Mouse (Mus musculus) splenic B cell, adult 2 months (primary cell): Measurements from ENCODE around the gene 4933411K16Rik.

ENCODE experiments used
- DNase-seq: peaks from one replicate; pipeline ENCODE4 v3.0.0-alpha.2; 2011; ENCODE audit warnings: low read depth, low spot score
- H3K27me3 ChIP-seq: 2 replicates; pipeline ENCODE4 v1.6.1; 2012; ENCODE audit warnings: mild to moderate bottlenecking, low read length, moderate library complexity, mixed read lengths; ENCODE audit not compliant: control insufficient read depth, poor library complexity, insufficient read depth, severe bottlenecking
- H3K36me3 ChIP-seq: 2 replicates; pipeline ENCODE4 v1.6.1; 2012; ENCODE audit warnings: mild to moderate bottlenecking, low read length, moderate library complexity, mixed read lengths; ENCODE audit not compliant: control insufficient read depth, poor library complexity, insufficient read depth, severe bottlenecking

The 4933411K16Rik gene

GRCm38 (mm10) chr19:42051948-42052347 is at the start of gene 4933411K16Rik:
Gene 4933411K16Rik (plus strand): TSS chr19:42052248.
- no peaks in the 10 kb centered on the region; the same call in 1 of the 2 replicates for H3K27me3 ChIP-seq
- no peak for DNase-seq
- no peaks in the 10 kb centered on the region for H3K36me3 ChIP-seq

- DNase-seq, result no peak
- Histone ChIP-seq H3K27me3 (no peaks in the 10 kb centered on the region), H3K36me3 (no peaks in the 10 kb centered on the region)
Measured at GRCm38 (mm10) chr19:42004258-42004657, 47.8 kb upstream of the 4933411K16Rik start.

DNA sequence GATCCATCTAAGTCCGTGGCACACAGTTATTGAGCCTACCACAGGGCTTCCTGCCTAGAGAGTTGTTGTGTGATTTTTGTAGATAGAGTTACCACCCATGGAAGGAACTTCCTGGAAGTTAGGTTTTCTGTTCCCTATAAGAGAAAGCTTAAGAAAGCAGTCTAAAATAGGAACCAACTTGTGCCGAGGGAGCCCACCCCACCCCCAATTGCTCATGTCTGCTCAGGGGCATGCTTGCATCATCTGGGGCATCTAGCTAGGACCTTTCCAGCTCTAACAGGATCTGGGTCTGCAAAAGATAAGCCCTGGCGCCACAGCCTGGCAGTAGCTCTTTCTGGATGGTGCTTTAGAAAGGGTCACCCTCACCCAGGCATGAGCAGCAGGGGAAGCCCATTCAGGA is 46.4 kb upstream of the 4933411K16Rik start:
- H3K36me3 ChIP-seq, result no peaks in the 10 kb centered on the region
- DNase-seq, result peak; percentile 11
- H3K27me3 ChIP-seq, result no peaks in the 10 kb centered on the region

- Histone ChIP-seq H3K36me3 (no peaks in the 10 kb centered on the region), H3K27me3 (no peaks in the 10 kb centered on the region)
- DNase-seq, result no peak
Measured at GRCm38 (mm10) chr19:42006568-42006967, 45.5 kb upstream of the 4933411K16Rik start.

- H3K27me3 ChIP-seq, result no peaks in the 10 kb centered on the region
- H3K36me3 ChIP-seq, result no peaks in the 10 kb centered on the region
- DNase-seq, result no peak
Measured at GRCm38 (mm10) chr19:42008586-42008985, 43.5 kb upstream of the 4933411K16Rik start.

DNA sequence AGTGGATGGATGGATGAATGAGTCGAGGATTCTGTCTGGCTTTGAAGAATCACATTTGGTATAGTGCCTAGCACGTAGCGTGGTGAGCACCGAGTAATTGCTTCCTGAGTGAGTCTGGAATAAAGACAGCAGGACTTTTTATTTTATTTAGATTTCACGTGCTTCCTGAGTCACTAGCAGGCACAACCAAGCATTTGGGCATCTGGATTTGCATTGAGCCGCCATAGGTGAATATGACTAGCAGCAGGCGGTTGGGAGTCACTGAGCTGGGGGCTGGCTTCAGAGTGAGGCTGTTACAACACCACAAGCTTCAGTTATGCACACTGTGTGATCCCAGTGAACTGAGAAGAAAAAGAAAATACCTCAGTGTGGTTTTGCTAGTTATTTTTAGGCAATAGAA is 43.0 kb upstream of the 4933411K16Rik start:
- Histone ChIP-seq H3K36me3 (no peaks in the 10 kb centered on the region), H3K27me3 (no peaks in the 10 kb centered on the region)
- DNase-seq, result no peak

- Histone ChIP-seq H3K36me3 (no peaks in the 10 kb centered on the region), H3K27me3 (no peaks in the 10 kb centered on the region)
- DNase-seq, result no peak
Measured at GRCm38 (mm10) chr19:42010436-42010835, 41.6 kb upstream of the 4933411K16Rik start.

GRCm38 (mm10) chr19:42011123-42011522 is 40.9 kb upstream of the 4933411K16Rik start:
- H3K36me3 ChIP-seq, result no peaks in the 10 kb centered on the region
- DNase-seq, result no peak

DNA sequence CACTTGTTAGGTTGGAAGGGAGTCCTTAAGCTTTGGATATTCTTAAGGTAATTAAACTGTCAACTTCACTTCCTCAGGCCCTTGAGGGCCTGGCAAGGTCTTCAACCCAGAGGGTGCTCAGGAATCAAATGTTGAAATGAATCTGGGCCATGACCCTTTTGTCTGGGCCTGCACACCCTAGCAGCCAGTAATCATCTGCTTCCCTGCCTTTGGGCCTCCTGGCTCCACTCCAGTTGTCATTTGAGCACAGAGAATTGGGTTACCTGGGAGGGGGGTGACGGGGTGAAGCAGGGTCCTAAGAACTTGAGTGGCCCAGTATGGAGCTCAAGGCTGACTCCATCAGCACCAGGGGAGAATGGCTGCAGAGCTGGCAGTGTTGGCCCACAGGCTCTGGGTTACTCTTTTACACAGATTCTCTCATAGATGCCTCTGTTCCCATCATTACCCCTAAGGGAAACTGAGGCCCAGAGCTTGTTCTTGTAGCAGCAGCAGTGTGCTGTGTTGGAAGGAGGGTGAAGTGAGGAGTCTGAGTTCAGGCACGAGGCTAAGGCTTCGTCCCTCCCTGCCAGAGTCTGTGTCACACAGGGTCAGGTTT is 37.7 kb upstream of the 4933411K16Rik start:
- no peak for DNase-seq
- Histone ChIP-seq H3K27me3 (no peaks in the 10 kb centered on the region), H3K36me3 (no peaks in the 10 kb centered on the region)

More at GRCm38 (mm10) chr19:42011123-42011522, 40.9 kb upstream of the 4933411K16Rik start:
- H3K27me3 ChIP-seq, result no peaks in the 10 kb centered on the region

GRCm38 (mm10) chr19:42015001-42015400 is 37.0 kb upstream of the 4933411K16Rik start:
- DNase-seq, result no peak
- Histone ChIP-seq H3K36me3 (no peaks in the 10 kb centered on the region), H3K27me3 (no peaks in the 10 kb centered on the region)

GRCm38 (mm10) chr19:42016251-42016650 is 35.8 kb upstream of the 4933411K16Rik start:
- Histone ChIP-seq H3K27me3 (no peaks in the 10 kb centered on the region), H3K36me3 (no peaks in the 10 kb centered on the region)
- no peak for DNase-seq

DNA sequence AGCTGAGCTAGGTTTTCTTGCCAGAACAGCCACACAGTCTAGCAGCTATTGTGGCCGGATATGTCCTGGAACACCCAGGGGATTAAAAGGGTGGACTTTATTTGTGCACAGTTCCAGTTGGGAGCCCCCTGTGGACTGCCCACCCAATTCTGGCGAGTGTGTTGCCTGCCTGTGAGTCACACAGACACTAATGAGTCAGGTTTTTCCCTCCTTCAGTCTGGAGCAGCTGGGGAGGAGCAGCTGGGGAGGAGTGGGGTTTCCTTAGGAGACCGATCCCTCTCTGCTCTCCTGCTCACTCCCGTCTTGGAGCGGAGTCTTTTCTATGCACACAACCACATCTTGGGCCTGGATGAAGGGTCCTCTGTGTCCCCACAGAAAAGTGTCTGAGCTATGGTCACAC is 35.2 kb upstream of the 4933411K16Rik start:
- no peaks in the 10 kb centered on the region for H3K27me3 ChIP-seq
- no peak for DNase-seq

DNA sequence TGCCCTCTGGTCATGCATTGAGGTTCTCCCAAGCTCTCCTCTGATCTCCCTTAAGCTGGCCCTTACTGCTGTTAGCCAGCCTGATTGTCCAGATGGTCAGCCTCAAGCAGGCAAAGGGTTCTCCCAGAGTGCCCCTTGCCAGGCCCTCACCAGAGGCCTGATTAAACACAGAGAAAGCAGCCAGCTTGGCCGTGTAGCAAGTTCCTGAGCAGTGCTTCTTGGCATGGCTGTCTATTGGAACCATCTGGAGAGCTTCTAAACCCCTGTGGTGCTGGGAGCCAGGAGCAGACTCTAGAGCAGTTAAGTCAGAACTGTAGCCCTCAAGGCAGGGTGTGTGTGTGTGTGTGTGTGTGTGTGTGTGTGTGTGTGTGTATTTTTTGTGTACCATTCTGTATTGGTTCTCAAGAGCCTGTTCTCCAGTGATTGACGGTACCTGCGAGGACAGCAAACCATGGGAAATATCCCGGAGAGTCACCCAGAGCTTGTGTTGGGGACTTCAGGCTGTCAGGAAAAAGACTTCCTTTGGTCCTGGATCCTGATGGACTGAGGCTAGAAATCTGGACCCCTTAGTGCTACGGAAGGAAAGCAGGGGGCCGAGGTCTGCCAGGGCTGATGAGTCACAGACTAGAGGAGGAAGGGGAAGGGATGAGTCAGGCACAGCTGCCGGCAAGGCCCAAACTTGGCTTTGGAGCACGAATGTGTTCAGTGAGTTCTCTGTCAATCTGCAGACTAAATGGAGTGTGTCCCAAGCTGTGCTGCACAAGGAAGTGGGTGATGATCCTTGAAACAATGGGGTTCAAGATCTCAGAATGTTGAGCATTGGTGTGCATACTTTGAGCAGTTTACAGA is 34.4 kb upstream of the 4933411K16Rik start:
- no peak for DNase-seq
- Histone ChIP-seq H3K27me3 (no peaks in the 10 kb centered on the region), H3K36me3 (no peaks in the 10 kb centered on the region)

More for the DNA sequence above, 35.2 kb upstream of the 4933411K16Rik start:
- H3K36me3 ChIP-seq, result no peaks in the 10 kb centered on the region

GRCm38 (mm10) chr19:42019011-42019522 is 33.0 kb upstream of the 4933411K16Rik start:
- no peak for DNase-seq
- no peaks in the 10 kb centered on the region for H3K27me3 ChIP-seq
- no peaks in the 10 kb centered on the region for H3K36me3 ChIP-seq
